Mouse (Mus musculus) small intestine, adult 10 weeks (tissue): ENCODE data around the gene Znrf1. TPM values are rescaled to one million over a fixed set of nuclear protein-coding genes. Genes with fewer than 3 reads are reported as not detected.

Experiments
- polyA plus RNA-seq: library from polyadenylated mRNA; stranded (reverse); fragments of 350-450 nt; fragmentation: Illumina TruSeq; extraction: RNeasy Lipid Tissue Mini Kit (QIAGEN cat#74804); gene quantifications from one replicate; pipeline ENCODE4 v1.2.3, GENCODE M21; 2014; ENCODE audit warnings: low replicate concordance

The Znrf1 gene
- 4.7 TPM for polyA plus RNA-seq

GRCm38 (mm10) chr8:111536031-111536977 lies at the start of gene Znrf1:
Znrf1 (plus strand) TSS chr8:111536097.

GRCm38 (mm10) chr8:111521713-111522429 lies 14.0 kb upstream of the Znrf1 start, which contains the start of gene Wdr59:
Wdr59 (minus strand) TSS chr8:111522092.

GRCm38 (mm10) chr8:111630105-111630521 lies 94.2 kb downstream of the Znrf1 start, which contains the start of gene Ldhd:
Ldhd (minus strand) TSS chr8:111630374.

GRCm38 (mm10) chr8:111643264-111644141 lies 107.6 kb downstream of the Znrf1 start, which contains the start of gene Zfp1:
Zfp1 (plus strand) TSS chr8:111643401.

Other genes starting within 250 kb of the Znrf1 start
- 48.6 TPM for gene Rfwd3, start 235.9 kb upstream of the Znrf1 start, polyA plus RNA-seq
- gene Mlkl, start 197.9 kb upstream of the Znrf1 start, polyA plus RNA-seq, result 27.3 TPM
- gene Fa2h, start 142.3 kb upstream of the Znrf1 start, polyA plus RNA-seq, result not detected
- gene Wdr59, start 14.0 kb upstream of the Znrf1 start, polyA plus RNA-seq, result 2.9 TPM
- gene Ldhd, start 94.3 kb downstream of the Znrf1 start, polyA plus RNA-seq, result 0.67 TPM
- 5.7 TPM for gene Zfp1, start 107.3 kb downstream of the Znrf1 start, polyA plus RNA-seq
- gene Ctrb1, start 154.9 kb downstream of the Znrf1 start, polyA plus RNA-seq, result 21.4 TPM
- gene Bcar1, start 207.7 kb downstream of the Znrf1 start, polyA plus RNA-seq, result 0.67 TPM